Comparison of ENCODE assay signal across 15 mouse cellular contexts in genomic region chr10:25453772-25454171, GRCm38 (mm10).
"Had no signal": no experiment of that assay in that cellular context is flagged by ENCODE, and none has a peak within 500 bp of the region (broad histone marks: within the 10 kb centered on the region; RNA-seq: fewer than 3 reads in every experiment).

No protein-coding gene starts in this region.

- H3K9ac ChIP-seq: limb, embryonic 15.5 days; liver, embryonic 14.5 days; liver, postnatal 0 days; lung, embryonic 15.5 days; midbrain, embryonic 13.5 days had no signal

- H3K4me3 ChIP-seq: limb, embryonic 15.5 days; lung, embryonic 15.5 days; midbrain, embryonic 13.5 days had no signal

- H3K27me3 ChIP-seq: limb, embryonic 15.5 days; lung, embryonic 15.5 days; midbrain, embryonic 13.5 days had no signal

- H3K9me3 ChIP-seq: limb, embryonic 15.5 days; lung, embryonic 15.5 days; midbrain, embryonic 13.5 days had no signal

- H3K4me1 ChIP-seq: midbrain, embryonic 13.5 days had no signal

- H3K36me3 ChIP-seq: lung, embryonic 15.5 days; midbrain, embryonic 13.5 days had no signal

- H3K4me2 ChIP-seq: limb, embryonic 15.5 days; liver, embryonic 11.5 days; lung, embryonic 15.5 days; midbrain, embryonic 13.5 days had no signal

- H3K27ac ChIP-seq: limb, embryonic 15.5 days; liver, embryonic 14.5 days; lung, embryonic 15.5 days; midbrain, embryonic 13.5 days had no signal

- ATAC-seq: liver, postnatal 0 days; midbrain, embryonic 13.5 days had no signal

- DNase-seq: kidney, adult 18-20 months; kidney, adult 9 months; kidney, postnatal 14 days; kidney, postnatal 4 days; layer of hippocampus, adult 9-11 months; layer of hippocampus, postnatal 36 days; liver, postnatal 0 days; lung, postnatal 14 days; thymus, adult 18-20 months; thymus, postnatal 36 days had no signal
